Mouse (Mus musculus): ENCODE measurements around the gene Sufu.

DNA sequence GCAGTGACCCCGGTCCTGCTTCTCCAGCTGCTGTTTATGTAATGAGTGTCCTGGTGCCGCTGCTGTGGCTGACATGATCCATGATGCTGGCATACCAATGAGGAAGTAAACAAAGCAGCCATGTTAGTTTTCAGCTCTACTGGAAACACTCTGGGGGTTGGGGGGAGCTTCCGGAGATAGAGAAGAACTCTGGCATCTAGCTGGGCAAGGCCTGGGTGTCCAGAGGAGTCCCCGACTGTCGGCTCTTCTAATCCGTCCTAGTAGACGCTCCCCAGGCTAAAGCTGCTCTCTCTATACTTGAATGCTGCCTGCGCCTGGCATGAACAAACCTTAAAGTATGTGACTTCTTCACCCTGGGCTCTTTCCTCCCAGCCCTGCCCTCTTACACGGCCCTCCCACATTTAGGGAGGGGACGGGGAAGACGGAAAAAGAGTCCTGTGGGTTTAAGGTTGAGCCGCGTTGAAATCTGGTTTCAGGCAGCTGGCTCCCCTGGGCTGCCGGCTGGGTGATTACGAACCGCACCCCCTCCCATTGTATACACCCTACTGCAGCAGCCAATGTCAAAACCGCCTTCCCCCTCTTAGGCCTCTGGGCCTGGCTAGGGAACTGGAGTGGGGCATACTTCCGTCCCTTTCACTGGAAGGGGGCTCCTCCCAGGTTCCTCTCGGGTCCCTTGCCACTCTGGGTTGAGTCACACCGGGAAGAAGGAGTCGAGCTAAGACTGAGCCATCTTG lies 106.8 kb downstream of the Sufu start:
- TF ChIP-seq CTCF (IDR thresholded peaks at IDR 0.05; ENCODE audit: low read depth): no peak
- no peak for TF ChIP-seq EP300 (optimal IDR thresholded peaks at IDR 0.05)
